Mouse (Mus musculus): ENCODE results near the gene Ggt6.

- no peak for TF ChIP-seq CTCF (IDR thresholded peaks at IDR 0.05)
- no peak for TF ChIP-seq EP300 (IDR thresholded peaks at IDR 0.05)
Measured at GRCm38 (mm10) chr11:72485960-72486359, 50.6 kb downstream of the Ggt6 start.
